Mouse (Mus musculus) embryonic facial prominence, embryonic 12.5 days (tissue): Measurements from ENCODE around the gene Hras. TPM values are rescaled to one million over a fixed set of nuclear protein-coding genes. Genes with fewer than 3 reads are reported as not detected.

Experiments
- ATAC-seq: fragments of 200-750 bp; cut with Nextera tagmentation; 2 replicates; pipeline ENCODE4 v1.8.0; 2017; ENCODE audit not compliant: insufficient number of reproducible peaks, insufficient read depth, low FRiP score, low TSS enrichment
- H3K27ac ChIP-seq: fragments of 300-500 bp; sonication (generic); 2 replicates; pipeline ENCODE4 v1.5.1; 2016; ENCODE audit warnings: mild to moderate bottlenecking
- H3K27me3 ChIP-seq: fragments of 300-500 bp; sonication (generic); 2 replicates; pipeline ENCODE4 v1.6.1; 2016; ENCODE audit warnings: mild to moderate bottlenecking, moderate library complexity
- H3K36me3 ChIP-seq: fragments of 300-500 bp; sonication (generic); 2 replicates; pipeline ENCODE4 v1.6.1; 2016; ENCODE audit warnings: mild to moderate bottlenecking
- H3K4me1 ChIP-seq: fragments of 300-500 bp; sonication (generic); 2 replicates; pipeline ENCODE4 v1.6.1; 2016
- H3K4me2 ChIP-seq: fragments of 300-500 bp; sonication (generic); replicated peaks from 2 replicates; pipeline ENCODE4 v1.6.1; 2016; ENCODE audit warnings: mild to moderate bottlenecking, moderate library complexity
- H3K4me3 ChIP-seq: fragments of 300-500 bp; sonication (generic); 2 replicates; pipeline ENCODE4 v1.5.1; 2016; ENCODE audit warnings: mild to moderate bottlenecking
- H3K9ac ChIP-seq: fragments of 300-500 bp; sonication (generic); 2 replicates; pipeline ENCODE4 v1.6.1; 2016; ENCODE audit warnings: mild to moderate bottlenecking, moderate library complexity
- H3K9me3 ChIP-seq: fragments of 300-500 bp; sonication (generic); 2 replicates; pipeline ENCODE4 v1.6.1; 2016; ENCODE audit warnings: mild to moderate bottlenecking, moderate library complexity
- WGBS: fragments of 180-500 bp; shearing (Covaris S2); methylation state at CpG from one replicate; pipeline ENCODE4 v1.1.7; 2016; 5-methylcytosine and 5-hydroxymethylcytosine counted together
- microRNA counts: library from miRNA; unstranded; fragments of <30 nt; microRNA quantifications from one replicate; lab custom pipeline; 2017
- microRNA-seq: library from miRNA; unstranded; fragments of <30 nt; microRNA quantifications from one replicate; pipeline ENCODE4, GENCODE M21; 2017
- polyA plus RNA-seq: library from polyadenylated mRNA; unstranded; fragments of >200 nt; fragmentation: Nextera tagmentation; extraction: Ambion mirVana; gene quantifications from 2 replicates; pipeline ENCODE4 v1.2.1, GENCODE M21; 2016

Hras gene
- polyA plus RNA-seq, 1 experiment from 2014 or later = 91.0 TPM

GRCm38 (mm10) chr7:141143861-141144260, 49.9 kb downstream of the Hras start:
- Histone ChIP-seq H3K4me1 (no peaks in the 10 kb centered on the region), H3K9me3 (no peaks in the 10 kb centered on the region), H3K27me3 (no peaks in the 10 kb centered on the region), H3K36me3 (peaks cover 43% of the 10 kb centered on the region), H3K9ac (no peak overlapping the region), H3K27ac (no peak overlapping the region), H3K4me2 (no peak overlapping the region), H3K4me3 (no peak overlapping the region)
- ATAC-seq = no peak
- 81% methylated on average over 2 of the region's 2 CpGs for WGBS

- H3K4me2 ChIP-seq = no peak overlapping the region
- H3K4me3 ChIP-seq = no peak overlapping the region
- peaks cover 51% of the 10 kb centered on the region for H3K36me3 ChIP-seq
- WGBS = 62% methylated on average over 5 of the region's 5 CpGs
- no peak for ATAC-seq
- H3K27ac ChIP-seq = no peak overlapping the region
- no peak overlapping the region for H3K9ac ChIP-seq
- no peaks in the 10 kb centered on the region for H3K9me3 ChIP-seq
- no peaks in the 10 kb centered on the region for H3K4me1 ChIP-seq
- no peaks in the 10 kb centered on the region for H3K27me3 ChIP-seq
Measured at GRCm38 (mm10) chr7:141143112-141143511, 50.7 kb downstream of the Hras start.

GRCm38 (mm10) chr7:141141326-141141725, 52.5 kb downstream of the Hras start:
- Histone ChIP-seq H3K27me3 (no peaks in the 10 kb centered on the region), H3K36me3 (peaks cover 51% of the 10 kb centered on the region), H3K4me3 (no peak overlapping the region)

More at GRCm38 (mm10) chr7:141141326-141141725, 52.5 kb downstream of the Hras start:
- Histone ChIP-seq H3K9me3 (no peaks in the 10 kb centered on the region), H3K9ac (no peak overlapping the region), H3K4me1 (no peaks in the 10 kb centered on the region), H3K27ac (no peak overlapping the region), H3K4me2 (no peak overlapping the region)
- WGBS = 87% methylated on average over 4 of the region's 4 CpGs
- no peak for ATAC-seq

MicroRNAs within 50 kb of the gene (microRNA counts, 519-probe panel; counts per million panel counts)
- 5,033 counts per million, percentile 86 among the panel's probes with 10 or more counts for microRNA mmu-miR-210 (lab: Ali Mortazavi, UCI)

Small RNA genes within 50 kb of the gene (microRNA-seq; reads per million reads assigned to microRNA genes)
- 525 reads per million, percentile 69 among the genes with 10 or more reads in this experiment for gene Mir210

Other genes starting within 250 kb of the Hras start
- 4.2 and 4.5 TPM in 2 replicates for gene Ifitm5, start 243.7 kb downstream of the Hras start, polyA plus RNA-seq
- 0.65 TPM in 1 of 2 replicates, not detected in the other for gene Gm45717, start 238.1 kb downstream of the Hras start, polyA plus RNA-seq
- gene Ifitm2, start 238.0 kb downstream of the Hras start, polyA plus RNA-seq = 864 and 899 TPM in 2 replicates
- gene Ifitm1, start 226.8 kb downstream of the Hras start, polyA plus RNA-seq = 35.5 and 37.6 TPM in 2 replicates
- gene Ifitm3, start 183.2 kb downstream of the Hras start, polyA plus RNA-seq = 48.0 and 52.4 TPM in 2 replicates
- 0.43 TPM in 1 of 2 replicates, not detected in the other for gene Ifitm6, start 176.1 kb downstream of the Hras start, polyA plus RNA-seq
- not detected in 2 replicates for gene Gm17387, start 164.9 kb downstream of the Hras start, polyA plus RNA-seq
- gene B4galnt4, start 132.9 kb downstream of the Hras start, polyA plus RNA-seq = 35.2 and 39.2 TPM in 2 replicates
- 13.3 and 16.2 TPM in 2 replicates for gene Pkp3, start 115.8 kb downstream of the Hras start, polyA plus RNA-seq
- gene Sigirr, start 93.4 kb downstream of the Hras start, polyA plus RNA-seq = 1.9 and 3.0 TPM in 2 replicates
- gene Ano9, start 76.2 kb downstream of the Hras start, polyA plus RNA-seq = 2.2 and 2.5 TPM in 2 replicates
- 82.2 and 84.7 TPM in 2 replicates for gene Ptdss2, start 71.6 kb downstream of the Hras start, polyA plus RNA-seq
- gene Rnh1, start 21.1 kb downstream of the Hras start, polyA plus RNA-seq = 87.9 and 88.1 TPM in 2 replicates
- 12.1 and 13.4 TPM in 2 replicates for gene Lrrc56, start 152 bp upstream of the Hras start, polyA plus RNA-seq
- 3.9 TPM in 2 replicates for gene Lmntd2, start 20.1 kb upstream of the Hras start, polyA plus RNA-seq
- 38.6 and 42.3 TPM in 2 replicates for gene Rassf7, start 21.9 kb upstream of the Hras start, polyA plus RNA-seq
- 87.1 and 99.9 TPM in 2 replicates for gene Phrf1, start 34.8 kb upstream of the Hras start, polyA plus RNA-seq
- gene Irf7, start 72.5 kb upstream of the Hras start, polyA plus RNA-seq = 0.99 and 1.1 TPM in 2 replicates
- gene Cdhr5, start 82.8 kb upstream of the Hras start, polyA plus RNA-seq = not detected in 2 replicates
- gene Sct, start 85.1 kb upstream of the Hras start, polyA plus RNA-seq = 4.0 and 5.0 TPM in 2 replicates
- gene Drd4, start 98.0 kb upstream of the Hras start, polyA plus RNA-seq = 1.7 and 2.3 TPM in 2 replicates
- gene Deaf1, start 133.7 kb upstream of the Hras start, polyA plus RNA-seq = 75.4 and 83.4 TPM in 2 replicates
- gene Tmem80, start 133.7 kb upstream of the Hras start, polyA plus RNA-seq = 54.3 and 56.7 TPM in 2 replicates
- 5.6 and 5.7 TPM in 2 replicates for gene Eps8l2, start 144.9 kb upstream of the Hras start, polyA plus RNA-seq
- gene Taldo1, start 198.2 kb upstream of the Hras start, polyA plus RNA-seq = 303 and 306 TPM in 2 replicates
- gene Gatd1, start 220.1 kb upstream of the Hras start, polyA plus RNA-seq = 62.2 and 68.5 TPM in 2 replicates
- gene Cend1, start 235.5 kb upstream of the Hras start, polyA plus RNA-seq = 7.4 and 10.4 TPM in 2 replicates
- 39.2 and 41.9 TPM in 2 replicates for gene Slc25a22, start 243.9 kb upstream of the Hras start, polyA plus RNA-seq